Mouse (Mus musculus): ENCODE results near the gene Nol8.

Gene Nol8

GRCm38 (mm10) chr13:49652481-49653179 is at the start of gene Nol8, which contains the start of gene Cenpp:
Gene Nol8, plus strand, starts transcription at chr13:49653078.
Gene Cenpp, minus strand, starts transcription at chr13:49652785.
- DNase-seq (ENCODE audit: low spot score in 2 of 2) = peak; percentile 100

GRCm38 (mm10) chr13:49603603-49604002 is 49.3 kb upstream of the Nol8 start:
- no peak for DNase-seq (ENCODE audit: low spot score in 2 of 2)

GRCm38 (mm10) chr13:49607714-49608113 is 45.2 kb upstream of the Nol8 start, which contains the start of gene Ogn:
Gene Ogn, plus strand, starts transcription at chr13:49608046.
- DNase-seq (ENCODE audit: low spot score in 2 of 2) = no peak

- no peak for DNase-seq (ENCODE audit: low spot score in 2 of 2)
Measured at GRCm38 (mm10) chr13:49608589-49609322, 44.1 kb upstream of the Nol8 start.

- DNase-seq (ENCODE audit: low spot score in 2 of 2) = no peak
Measured at GRCm38 (mm10) chr13:49617021-49617420, 35.9 kb upstream of the Nol8 start.

- DNase-seq (ENCODE audit: low spot score in 2 of 2) = no peak
Measured at GRCm38 (mm10) chr13:49618365-49618764, 34.5 kb upstream of the Nol8 start.

- no peak for DNase-seq (ENCODE audit: low spot score in 2 of 2)
Measured at GRCm38 (mm10) chr13:49623216-49623615, 29.7 kb upstream of the Nol8 start.

GRCm38 (mm10) chr13:49628167-49628566 is 24.7 kb upstream of the Nol8 start:
- DNase-seq (ENCODE audit: low spot score in 2 of 2) = no peak

- no peak for DNase-seq (ENCODE audit: low spot score in 2 of 2)
Measured at GRCm38 (mm10) chr13:49629076-49629475, 23.8 kb upstream of the Nol8 start.

GRCm38 (mm10) chr13:49639965-49640364 is 12.9 kb upstream of the Nol8 start:
- DNase-seq (ENCODE audit: low spot score in 2 of 2) = no peak

GRCm38 (mm10) chr13:49642650-49643049 is 10.2 kb upstream of the Nol8 start:
- DNase-seq (ENCODE audit: low spot score in 2 of 2) = no peak

- DNase-seq (ENCODE audit: low spot score in 2 of 2) = no peak
Measured at GRCm38 (mm10) chr13:49643669-49644362, 9.1 kb upstream of the Nol8 start.

GRCm38 (mm10) chr13:49644731-49645529 is 7.9 kb upstream of the Nol8 start:
- DNase-seq (ENCODE audit: low spot score in 2 of 2) = no peak

GRCm38 (mm10) chr13:49646019-49646418 is 6.9 kb upstream of the Nol8 start:
- no peak for DNase-seq (ENCODE audit: low spot score in 2 of 2)

- DNase-seq (ENCODE audit: low spot score in 2 of 2) = no peak
Measured at GRCm38 (mm10) chr13:49651136-49651535, 1.7 kb upstream of the Nol8 start.

GRCm38 (mm10) chr13:49651781-49652351 is 1.0 kb upstream of the Nol8 start:
- no peak for DNase-seq (ENCODE audit: low spot score in 2 of 2)

GRCm38 (mm10) chr13:49653180-49653541 is 283 bp downstream of the Nol8 start:
- no peak for DNase-seq (ENCODE audit: low spot score in 2 of 2)

- no peak for DNase-seq (ENCODE audit: low spot score in 2 of 2)
Measured at GRCm38 (mm10) chr13:49677793-49678192, 24.9 kb downstream of the Nol8 start.

- DNase-seq (ENCODE audit: low spot score in 2 of 2) = peak; percentile 94 to 96
Measured at GRCm38 (mm10) chr13:49681351-49682232, 28.7 kb downstream of the Nol8 start, which contains the start of gene Iars. Gene Iars, plus strand, starts transcription at chr13:49682100.

GRCm38 (mm10) chr13:49682233-49682846 is 29.5 kb downstream of the Nol8 start:
- DNase-seq (ENCODE audit: low spot score in 2 of 2) = no peak

Data from spleen, postnatal 4 days (tissue).